Mouse (Mus musculus): Measurements from ENCODE around the gene Adssl1. TPM values are rescaled to one million over a fixed set of nuclear protein-coding genes. Genes with fewer than 3 reads are reported as not detected.

Adssl1 gene
- total RNA-seq (2014; rRNA removed): 2.6 and 7.5 TPM in 2 replicates
- 8.4 and 9.2 TPM in 2 replicates for polyA plus RNA-seq (2015; fragmentation: Nextera tagmentation; extraction: Ambion mirVana)

- H3K27ac ChIP-seq: peak within 1 kb of the TSS; percentile 32
- WGBS: 2% methylated on average over 54 of the region's 56 CpGs
- no peaks in the 10 kb centered on the region for H3K9me3 ChIP-seq (ENCODE audit: low read length)
- DNase-seq (ENCODE audit: low spot score) (peak; percentile 54), ATAC-seq (peak; percentile 60)
- peak within 1 kb of the TSS; percentile 94 for H3K4me2 ChIP-seq (ENCODE audit: low read depth, low read length)
- peak within 1 kb of the TSS; percentile 51 for H3K4me3 ChIP-seq (ENCODE audit: low read length)
- no peak for TF ChIP-seq CTCF (IDR thresholded peaks at IDR 0.05; ENCODE audit: low read depth)
- no peaks in the 10 kb centered on the region for H3K27me3 ChIP-seq (ENCODE audit: insufficient read depth, low read length)
- peaks cover 10% of the 10 kb centered on the region for H3K4me1 ChIP-seq (ENCODE audit: insufficient read depth, low read length)
- peak within 1 kb of the TSS; percentile 58 for H3K9ac ChIP-seq (replicated peaks; ENCODE audit: low read length)
- H3K36me3 ChIP-seq (ENCODE audit: insufficient read depth, low read length): no peaks in the 10 kb centered on the region
Observed at GRCm38 (mm10) chr12:112619686-112620353, at the start of gene Adssl1. Gene Adssl1 (plus strand): TSS chr12:112620045.

GRCm38 (mm10) chr12:112570160-112570559 is 49.7 kb upstream of the Adssl1 start:
- TF ChIP-seq CTCF (IDR thresholded peaks at IDR 0.05; ENCODE audit: low read depth): no peak
- H3K36me3 ChIP-seq (ENCODE audit: insufficient read depth, low read length): no peaks in the 10 kb centered on the region
- H3K27me3 ChIP-seq (ENCODE audit: insufficient read depth, low read length): no peaks in the 10 kb centered on the region
- H3K4me3 ChIP-seq (ENCODE audit: low read length): no peak overlapping the region
- DNase-seq (ENCODE audit: low spot score) (no peak), ATAC-seq (no peak)
- no peak overlapping the region for H3K27ac ChIP-seq
- WGBS: 95% methylated on average over 8 of the region's 8 CpGs
- no peaks in the 10 kb centered on the region for H3K4me1 ChIP-seq (ENCODE audit: insufficient read depth, low read length)
- H3K4me2 ChIP-seq (ENCODE audit: low read depth, low read length): no peak overlapping the region
- no peak overlapping the region for H3K9ac ChIP-seq (replicated peaks; ENCODE audit: low read length)
- H3K9me3 ChIP-seq (ENCODE audit: low read length): no peaks in the 10 kb centered on the region

DNA sequence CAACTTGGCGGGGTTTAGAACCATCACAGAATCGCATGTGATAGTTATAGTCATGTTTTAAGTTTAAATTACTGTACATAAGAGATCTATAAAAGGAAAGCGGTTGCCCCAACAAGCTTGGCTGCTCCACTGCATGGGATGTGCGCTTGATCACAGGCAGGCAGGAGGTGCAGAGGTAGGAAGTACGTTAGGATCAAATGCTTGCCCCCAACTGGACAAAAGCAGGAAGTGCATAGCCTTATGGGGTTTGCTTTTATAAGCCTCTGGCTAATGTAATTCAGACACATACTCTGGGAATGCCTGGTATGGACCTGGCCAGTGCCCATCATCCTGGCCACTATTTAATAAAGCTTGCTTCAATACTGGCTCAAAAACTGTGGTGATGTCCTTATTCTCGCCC is 48.8 kb upstream of the Adssl1 start:
- no peak overlapping the region for H3K9ac ChIP-seq (replicated peaks; ENCODE audit: low read length)

GRCm38 (mm10) chr12:112575274-112575986 is 44.4 kb upstream of the Adssl1 start:
- Histone ChIP-seq H3K9me3 (ENCODE audit: low read length) (no peaks in the 10 kb centered on the region), H3K27me3 (ENCODE audit: insufficient read depth, low read length) (no peaks in the 10 kb centered on the region), H3K27ac (no peak overlapping the region), H3K4me1 (ENCODE audit: insufficient read depth, low read length) (no peaks in the 10 kb centered on the region), H3K36me3 (ENCODE audit: insufficient read depth, low read length) (no peaks in the 10 kb centered on the region), H3K4me2 (ENCODE audit: low read depth, low read length) (no peak overlapping the region), H3K4me3 (ENCODE audit: low read length) (no peak overlapping the region), H3K9ac (replicated peaks; ENCODE audit: low read length) (no peak overlapping the region)
- ATAC-seq (no peak), DNase-seq (ENCODE audit: low spot score) (no peak)
- WGBS: 83% methylated on average over 8 of the region's 8 CpGs
- TF ChIP-seq CTCF (IDR thresholded peaks at IDR 0.05; ENCODE audit: low read depth): no peak

More for the DNA sequence above, 48.8 kb upstream of the Adssl1 start:
- H3K36me3 ChIP-seq (ENCODE audit: insufficient read depth, low read length): no peaks in the 10 kb centered on the region
- H3K4me3 ChIP-seq (ENCODE audit: low read length): no peak overlapping the region
- no peak overlapping the region for H3K4me2 ChIP-seq (ENCODE audit: low read depth, low read length)
- ATAC-seq (no peak), DNase-seq (ENCODE audit: low spot score) (no peak)
- no peaks in the 10 kb centered on the region for H3K27me3 ChIP-seq (ENCODE audit: insufficient read depth, low read length)
- H3K27ac ChIP-seq: no peak overlapping the region
- 71% methylated on average over 6 of the region's 6 CpGs for WGBS
- H3K4me1 ChIP-seq (ENCODE audit: insufficient read depth, low read length): no peaks in the 10 kb centered on the region
- no peaks in the 10 kb centered on the region for H3K9me3 ChIP-seq (ENCODE audit: low read length)
- peak; percentile 43; the same call in 1 of the 2 replicates for TF ChIP-seq CTCF (IDR thresholded peaks at IDR 0.05; ENCODE audit: low read depth)

- Histone ChIP-seq H3K4me1 (ENCODE audit: insufficient read depth, low read length) (no peaks in the 10 kb centered on the region), H3K9me3 (ENCODE audit: low read length) (no peaks in the 10 kb centered on the region), H3K4me2 (ENCODE audit: low read depth, low read length) (no peak overlapping the region), H3K27me3 (ENCODE audit: insufficient read depth, low read length) (no peaks in the 10 kb centered on the region), H3K9ac (replicated peaks; ENCODE audit: low read length) (no peak overlapping the region), H3K27ac (no peak overlapping the region), H3K4me3 (ENCODE audit: low read length) (no peak overlapping the region), H3K36me3 (ENCODE audit: insufficient read depth, low read length) (no peaks in the 10 kb centered on the region)
- TF ChIP-seq CTCF (IDR thresholded peaks at IDR 0.05; ENCODE audit: low read depth): no peak
- WGBS: 23% methylated on average over 6 of the region's 6 CpGs
- DNase-seq (ENCODE audit: low spot score) (no peak), ATAC-seq (no peak)
Observed at GRCm38 (mm10) chr12:112576341-112576740, 43.5 kb upstream of the Adssl1 start.

GRCm38 (mm10) chr12:112576749-112577148 is 43.1 kb upstream of the Adssl1 start:
- Histone ChIP-seq H3K27ac (no peak overlapping the region), H3K4me3 (ENCODE audit: low read length) (no peak overlapping the region), H3K9me3 (ENCODE audit: low read length) (no peaks in the 10 kb centered on the region), H3K36me3 (ENCODE audit: insufficient read depth, low read length) (no peaks in the 10 kb centered on the region), H3K27me3 (ENCODE audit: insufficient read depth, low read length) (no peaks in the 10 kb centered on the region), H3K9ac (replicated peaks; ENCODE audit: low read length) (no peak overlapping the region), H3K4me2 (ENCODE audit: low read depth, low read length) (no peak overlapping the region), H3K4me1 (ENCODE audit: insufficient read depth, low read length) (no peaks in the 10 kb centered on the region)
- no peak for TF ChIP-seq CTCF (IDR thresholded peaks at IDR 0.05; ENCODE audit: low read depth)
- no peak for DNase-seq (ENCODE audit: low spot score)
- ATAC-seq: 0 out of 2 replicates have a peak, but pooled peaks have one; percentile 10
- WGBS: 12% methylated on average over 3 of the region's 3 CpGs
